ENCODE assay signal across 9 mouse cellular contexts in the genomic region with DNA sequence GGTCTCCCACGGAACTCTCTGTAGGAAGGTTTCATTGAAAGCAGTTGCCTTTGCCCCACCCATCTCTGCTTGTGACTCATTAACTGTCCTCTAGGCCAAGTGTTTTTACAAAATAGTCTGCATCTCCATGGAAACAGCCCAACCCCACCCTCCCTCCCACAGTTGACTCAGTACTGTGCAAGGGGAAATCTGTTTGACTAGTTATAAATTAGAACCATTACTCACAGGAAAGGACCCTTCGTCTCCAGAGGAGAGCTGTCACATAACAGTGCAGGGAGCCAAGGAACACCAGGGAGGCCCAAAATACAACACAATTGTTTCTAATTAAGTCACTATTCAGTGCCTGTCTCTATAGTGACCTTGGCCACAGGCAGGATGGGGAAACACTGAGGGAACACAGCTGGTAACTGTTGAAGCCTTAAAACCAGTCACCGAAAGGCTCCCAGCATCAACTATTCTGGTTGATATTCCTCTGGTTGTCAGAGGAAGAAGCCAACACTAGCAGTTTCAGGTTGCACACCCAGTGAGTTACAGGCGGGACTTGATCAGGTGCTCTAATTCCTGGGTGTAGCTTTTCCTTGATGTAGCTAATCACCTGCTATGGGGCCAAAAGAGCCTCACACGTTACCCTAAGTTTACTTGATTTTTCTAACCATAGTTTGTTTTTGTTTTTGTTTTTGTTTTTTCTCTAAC. TPM values are rescaled to one million over a fixed set of nuclear protein-coding genes. Genes with fewer than 3 reads are reported as not detected.
DNase-seq lines count a peak whose midpoint lies in the region; ATAC-seq and TF ChIP-seq lines count a peak whose summit lies in the region.
"Had no signal": no experiment of that assay in that cellular context is flagged by ENCODE, and none has a peak within 500 bp of the region (broad histone marks: within the 10 kb centered on the region; RNA-seq: fewer than 3 reads in every experiment).

No protein-coding gene starts in this region.

- intact Hi-C loops in heart, postnatal 25 days (cut with DNase I): loop anchor here (2.0 kb wide), 1 partner anchor 29 kb away; no protein-coding TSS in a partner anchor

- H3K27ac ChIP-seq in forebrain, embryonic 11.5 days (ENCODE audit: low read depth, low read length): no peak overlapping the region
- H3K27ac ChIP-seq in liver, embryonic 15.5 days (replicated peaks): no peak overlapping the region
- no peak overlapping the region for H3K27ac ChIP-seq in neural tube, embryonic 14.5 days (ENCODE audit: low read depth, low read length)
- no peak overlapping the region for H3K27ac ChIP-seq in thymus, adult 2 months (ENCODE audit: control insufficient read depth, insufficient read depth, low read length)

- no peak overlapping the region for H3K9ac ChIP-seq in forebrain, embryonic 11.5 days (ENCODE audit: low read length)
- no peak overlapping the region for H3K9ac ChIP-seq in liver, embryonic 15.5 days
- no peak overlapping the region for H3K9ac ChIP-seq in neural tube, embryonic 14.5 days (replicated peaks; ENCODE audit: low read depth, low read length)

- ATAC-seq in forebrain, embryonic 11.5 days (replicated peaks; ENCODE audit: low FRiP score): peak; percentile 82
- ATAC-seq in liver, embryonic 15.5 days (ENCODE audit: insufficient read depth): peak; percentile 51
- ATAC-seq in neural tube, embryonic 14.5 days (ENCODE audit: low read depth): peak; percentile 98

- WGBS in forebrain, embryonic 11.5 days: 49% methylated on average over 5 of the region's 5 CpGs
- WGBS in liver, embryonic 15.5 days (ENCODE audit: insufficient replicate concordance): 36% methylated on average over 5 of the region's 5 CpGs
- 21% methylated on average over 5 of the region's 5 CpGs for WGBS in neural tube, embryonic 14.5 days
- 55% methylated on average over 5 of the region's 5 CpGs for WGBS in thymus, adult 2 months

- H3K9me3 ChIP-seq in forebrain, embryonic 11.5 days (ENCODE audit: control insufficient read depth, low read length): no peaks in the 10 kb centered on the region
- H3K9me3 ChIP-seq in liver, embryonic 15.5 days (replicated peaks): no peaks in the 10 kb centered on the region
- no peaks in the 10 kb centered on the region for H3K9me3 ChIP-seq in neural tube, embryonic 14.5 days (ENCODE audit: control insufficient read depth, low read length)

- no peak overlapping the region for H3K4me2 ChIP-seq in forebrain, embryonic 11.5 days (ENCODE audit: low read depth, low read length, severe bottlenecking)
- H3K4me2 ChIP-seq in liver, embryonic 15.5 days: no peak overlapping the region
- no peak overlapping the region for H3K4me2 ChIP-seq in neural tube, embryonic 14.5 days (ENCODE audit: low read depth, low read length)

- no peak for TF ChIP-seq CTCF in thymus, adult 2 months (IDR thresholded peaks at IDR 0.05; ENCODE audit: borderline replicate concordance, control insufficient read depth, extremely low read depth, insufficient read depth, low read length, poor library complexity)

- peaks cover 3% of the 10 kb centered on the region; the same call in 1 of the 2 replicates for H3K4me1 ChIP-seq in forebrain, embryonic 11.5 days (replicated peaks; ENCODE audit: control insufficient read depth, insufficient read depth, low read length)
- H3K4me1 ChIP-seq in liver, embryonic 15.5 days (replicated peaks): peaks cover 8% of the 10 kb centered on the region; the same call in 1 of the 2 replicates
- H3K4me1 ChIP-seq in neural tube, embryonic 14.5 days (ENCODE audit: control insufficient read depth, insufficient read depth, low read length): no peaks in the 10 kb centered on the region
- no peaks in the 10 kb centered on the region for H3K4me1 ChIP-seq in thymus, adult 2 months (replicated peaks; ENCODE audit: control insufficient read depth, insufficient read depth, low read length)

- no peak for TF ChIP-seq POLR2A in thymus, adult 2 months (IDR thresholded peaks at IDR 0.05; ENCODE audit: control insufficient read depth, extremely low read depth, insufficient read depth, low read length, poor library complexity)

- peak; percentile 40 for DNase-seq in urinary bladder, postnatal 25 days (ENCODE audit: low spot score)
- DNase-seq in urinary bladder, postnatal 10 days (ENCODE audit: low spot score): no peak
- peak; percentile 50 for DNase-seq in forebrain, embryonic 11.5 days (ENCODE audit: low spot score)
- DNase-seq in heart, postnatal 25 days (ENCODE audit: low spot score): peak; percentile 77
- DNase-seq in kidney, postnatal 36 days: peak; percentile 82 to 94
- no peak for DNase-seq in thymus, adult 2 months

- H3K27me3 ChIP-seq in forebrain, embryonic 11.5 days (ENCODE audit: control insufficient read depth, insufficient read depth, low read length): no peaks in the 10 kb centered on the region
- H3K27me3 ChIP-seq in liver, embryonic 15.5 days: no peaks in the 10 kb centered on the region
- peaks cover 9% of the 10 kb centered on the region; the same call in 1 of the 2 replicates for H3K27me3 ChIP-seq in neural tube, embryonic 14.5 days (ENCODE audit: control insufficient read depth, insufficient read depth, low read length)
- H3K27me3 ChIP-seq in thymus, adult 2 months (ENCODE audit: control insufficient read depth, insufficient read depth, low read length): no peaks in the 10 kb centered on the region

- H3K4me3 ChIP-seq in forebrain, embryonic 11.5 days (ENCODE audit: low read depth, low read length): no peak overlapping the region
- H3K4me3 ChIP-seq in liver, embryonic 15.5 days (replicated peaks): no peak overlapping the region
- H3K4me3 ChIP-seq in neural tube, embryonic 14.5 days (ENCODE audit: low read depth, low read length): no peak overlapping the region
- no peak overlapping the region for H3K4me3 ChIP-seq in thymus, adult 2 months (ENCODE audit: control insufficient read depth, insufficient read depth, low read length)

- no peaks in the 10 kb centered on the region for H3K36me3 ChIP-seq in forebrain, embryonic 11.5 days (ENCODE audit: control insufficient read depth, insufficient read depth, low read length)
- H3K36me3 ChIP-seq in liver, embryonic 15.5 days (replicated peaks): no peaks in the 10 kb centered on the region
- no peaks in the 10 kb centered on the region for H3K36me3 ChIP-seq in neural tube, embryonic 14.5 days (ENCODE audit: control insufficient read depth, insufficient read depth, low read length)
- H3K36me3 ChIP-seq in thymus, adult 2 months (ENCODE audit: control insufficient read depth, insufficient read depth, low read length): no peaks in the 10 kb centered on the region

RNA-seq across cellular contexts. Expression of a gene that starts 42.5 kb away (rescaled TPM):
- polyA plus RNA-seq in forebrain, embryonic 11.5 days (2014; fragmentation: Nextera tagmentation; extraction: Ambion mirVana): 128 and 139 TPM in 2 replicates
- total RNA-seq in heart, postnatal 25 days (2021): 100 to 1,000 TPM in 1 of 2 experiments, 10 to 100 TPM in 1; 99.6 to 111 TPM
- polyA plus RNA-seq in liver, embryonic 15.5 days (2015; fragmentation: Nextera tagmentation; extraction: Ambion mirVana): 48.2 and 50.9 TPM in 2 replicates
- polyA plus RNA-seq in neural tube, embryonic 14.5 days (2014; fragmentation: Nextera tagmentation; extraction: Ambion mirVana): 176 and 300 TPM in 2 replicates
- 99.3 and 121 TPM in 2 replicates for polyA plus RNA-seq in thymus, adult 2 months (2012; rRNA removed)

RNA-seq across cellular contexts. Expression of a gene that starts 55.1 kb away (rescaled TPM):
- polyA plus RNA-seq in forebrain, embryonic 11.5 days (2014; fragmentation: Nextera tagmentation; extraction: Ambion mirVana): not detected in 2 replicates
- not detected for total RNA-seq in heart, postnatal 25 days (2021)
- not detected in 2 replicates for polyA plus RNA-seq in liver, embryonic 15.5 days (2015; fragmentation: Nextera tagmentation; extraction: Ambion mirVana)
- polyA plus RNA-seq in neural tube, embryonic 14.5 days (2014; fragmentation: Nextera tagmentation; extraction: Ambion mirVana): not detected in 2 replicates
- polyA plus RNA-seq in thymus, adult 2 months (2012; rRNA removed): not detected in 2 replicates
- total RNA-seq: adrenal gland, adult 18-20 months had no signal

Comparison
In these comparisons a context has a peak if more than half of its experiments do, and no peak if none do; other contexts are left out.
1. DNase-seq: peak in urinary bladder, postnatal 25 days (single experiment), forebrain, embryonic 11.5 days (single experiment), heart, postnatal 25 days (single experiment) and kidney, postnatal 36 days (2 of 2); none in urinary bladder, postnatal 10 days (single experiment) and thymus, adult 2 months (single experiment).
2. Peak in every context shown above with its lines, with median percentiles within 50 percentile points of each other: ATAC-seq.